Mouse (Mus musculus): Measurements from ENCODE around the gene Ccr6.
A peak's percentile ranks its signal among the peaks of the same experiment; 100 is the strongest.

The Ccr6 gene

GRCm38 (mm10) chr17:8238012-8238710 is 2.3 kb downstream of the Ccr6 start:
- DNase-seq = peak; percentile 67

- DNase-seq = no peak
Measured at GRCm38 (mm10) chr17:8239561-8239960, 3.7 kb downstream of the Ccr6 start.

- DNase-seq = no peak
Measured at GRCm38 (mm10) chr17:8240517-8240916, 4.7 kb downstream of the Ccr6 start.

- no peak for DNase-seq
Measured at GRCm38 (mm10) chr17:8241645-8242044, 5.8 kb downstream of the Ccr6 start.

GRCm38 (mm10) chr17:8242186-8242585 is 6.3 kb downstream of the Ccr6 start:
- no peak for DNase-seq

- DNase-seq = no peak
Measured at GRCm38 (mm10) chr17:8244124-8244523, 8.3 kb downstream of the Ccr6 start.

GRCm38 (mm10) chr17:8246102-8246754 is 10.4 kb downstream of the Ccr6 start:
- no peak for DNase-seq

- DNase-seq = no peak
Measured at GRCm38 (mm10) chr17:8251704-8252103, 15.9 kb downstream of the Ccr6 start.

GRCm38 (mm10) chr17:8254268-8254667 is 18.4 kb downstream of the Ccr6 start:
- no peak for DNase-seq

GRCm38 (mm10) chr17:8254914-8255313 is 19.1 kb downstream of the Ccr6 start:
- no peak for DNase-seq

GRCm38 (mm10) chr17:8255583-8255982 is 19.7 kb downstream of the Ccr6 start:
- DNase-seq = no peak

GRCm38 (mm10) chr17:8256982-8257381 is 21.1 kb downstream of the Ccr6 start:
- DNase-seq = no peak

GRCm38 (mm10) chr17:8264638-8265037 is 28.8 kb downstream of the Ccr6 start:
- peak; percentile 73 for DNase-seq

GRCm38 (mm10) chr17:8272054-8272749 is 36.4 kb downstream of the Ccr6 start:
- DNase-seq = peak; percentile 36

- no peak for DNase-seq
Measured at GRCm38 (mm10) chr17:8272951-8273350, 37.1 kb downstream of the Ccr6 start.

GRCm38 (mm10) chr17:8276071-8276470 is 40.2 kb downstream of the Ccr6 start:
- no peak for DNase-seq

GRCm38 (mm10) chr17:8276680-8277079 is 40.8 kb downstream of the Ccr6 start:
- no peak for DNase-seq

- no peak for DNase-seq
Measured at GRCm38 (mm10) chr17:8277266-8277665, 41.4 kb downstream of the Ccr6 start.

GRCm38 (mm10) chr17:8278356-8278755 is 42.5 kb downstream of the Ccr6 start:
- DNase-seq = no peak

GRCm38 (mm10) chr17:8282821-8283525 is 47.1 kb downstream of the Ccr6 start, which contains the start of gene Mpc1:
Gene Mpc1, plus strand, starts transcription at chr17:8282904.
- peak; percentile 95 for DNase-seq

GRCm38 (mm10) chr17:8283526-8284253 is 47.8 kb downstream of the Ccr6 start:
- peak; percentile 96 for DNase-seq

- peak; percentile 23 for DNase-seq
Measured at GRCm38 (mm10) chr17:8284254-8284661, 48.4 kb downstream of the Ccr6 start.

- DNase-seq = no peak
Measured at GRCm38 (mm10) chr17:8285056-8285455, 49.2 kb downstream of the Ccr6 start.
